Mouse (Mus musculus) heart, adult 10 weeks (tissue): Measurements from ENCODE around the gene Zfp354b. TPM values are rescaled to one million over a fixed set of nuclear protein-coding genes. Genes with fewer than 3 reads are reported as not detected.

Experiments used
- polyA plus RNA-seq: library from polyadenylated mRNA; stranded (reverse); fragments of 350-450 nt; fragmentation: Illumina TruSeq; extraction: RNeasy Lipid Tissue Mini Kit (QIAGEN cat#74804); gene quantifications from one replicate; pipeline ENCODE4 v1.2.3, GENCODE M21; 2014; ENCODE audit warnings: low read depth, low replicate concordance

Gene Zfp354b
- polyA plus RNA-seq = 2.4 TPM

GRCm38 (mm10) chr11:50931451-50931866 is at the start of gene Zfp354b:
Gene Zfp354b (minus strand): TSS chr11:50931633.

GRCm38 (mm10) chr11:50966230-50966629 is 34.8 kb upstream of the Zfp354b start, which contains the start of gene Olfr1378:
Gene Olfr1378 (plus strand): TSS chr11:50966530.

GRCm38 (mm10) chr11:50953665-50954064 is 22.2 kb upstream of the Zfp354b start, which contains the start of gene Prop1:
Gene Prop1 (minus strand): TSS chr11:50953765.

GRCm38 (mm10) chr11:50943506-50943905 is 12.1 kb upstream of the Zfp354b start, which contains the start of gene 4933414I15Rik:
Gene 4933414I15Rik (minus strand): TSS chr11:50943765.

GRCm38 (mm10) chr11:50915671-50916320 is 15.6 kb downstream of the Zfp354b start, which contains the start of gene Zfp2:
Gene Zfp2 (minus strand): TSS chr11:50916165.

GRCm38 (mm10) chr11:50887390-50888128 is 43.9 kb downstream of the Zfp354b start, which contains the start of gene Zfp454:
Gene Zfp454 (minus strand): TSS chr11:50887651.

Other genes starting within 250 kb of the Zfp354b start
- 1.9 TPM for gene Zfp354c, start 103.9 kb downstream of the Zfp354b start, polyA plus RNA-seq
- 2.0 TPM for gene Zfp879, start 90.1 kb downstream of the Zfp354b start, polyA plus RNA-seq
- not detected for gene Grm6, start 80.9 kb downstream of the Zfp354b start, polyA plus RNA-seq
- gene Zfp454, start 44.0 kb downstream of the Zfp354b start, polyA plus RNA-seq = 1.2 TPM
- gene Zfp2, start 15.5 kb downstream of the Zfp354b start, polyA plus RNA-seq = 5.7 TPM
- gene 4933414I15Rik, start 12.1 kb upstream of the Zfp354b start, polyA plus RNA-seq = not detected
- gene Prop1, start 22.1 kb upstream of the Zfp354b start, polyA plus RNA-seq = not detected
- not detected for gene Olfr1378, start 34.9 kb upstream of the Zfp354b start, polyA plus RNA-seq
- not detected for gene Olfr1377, start 50.3 kb upstream of the Zfp354b start, polyA plus RNA-seq
- gene Olfr51, start 72.0 kb upstream of the Zfp354b start, polyA plus RNA-seq = not detected
- not detected for gene Olfr54, start 82.6 kb upstream of the Zfp354b start, polyA plus RNA-seq
- not detected for gene Olfr1375, start 116.5 kb upstream of the Zfp354b start, polyA plus RNA-seq
- 2.5 TPM for gene Zfp354a, start 127.6 kb upstream of the Zfp354b start, polyA plus RNA-seq